Mouse (Mus musculus): ENCODE measurements around the gene Rrp15.

DNA sequence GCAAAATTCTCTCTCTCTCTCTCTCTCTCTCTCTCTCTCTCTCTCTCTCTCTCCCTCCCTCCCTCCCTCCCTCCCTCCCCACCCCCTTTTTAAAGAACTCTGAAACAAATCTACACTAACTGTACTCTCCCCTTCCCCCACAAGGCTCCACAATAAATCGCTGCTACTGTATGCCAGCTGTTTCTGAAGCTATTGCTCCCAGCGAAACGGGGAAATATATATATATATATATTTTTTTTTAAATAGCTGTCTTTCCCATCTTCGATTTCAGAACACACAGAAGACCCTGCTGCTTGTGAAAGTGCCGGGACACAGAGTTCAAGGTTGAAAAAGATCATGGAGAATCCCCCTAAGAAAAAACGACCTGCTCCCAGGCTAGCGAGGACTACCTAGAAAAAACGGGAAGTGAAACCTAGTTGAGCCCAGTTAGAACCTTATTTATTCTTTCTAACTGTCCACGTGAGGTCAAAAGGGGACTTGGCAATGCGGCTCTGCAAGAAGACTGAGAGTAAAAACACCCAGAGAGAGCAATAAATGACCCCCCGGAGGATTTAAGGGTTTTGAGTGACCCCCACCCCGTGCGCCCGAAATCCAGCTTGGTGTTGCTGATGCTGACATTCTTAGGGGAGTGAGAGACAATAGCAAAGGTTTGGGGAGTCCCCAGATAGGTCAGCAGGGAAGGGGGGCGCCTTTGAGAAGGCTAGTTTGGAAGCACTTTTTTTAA lies 45.7 kb downstream of the Rrp15 start:
- TF ChIP-seq POLR2A (IDR thresholded peaks at IDR 0.05; ENCODE audit: borderline replicate concordance, low read depth, low read length) (no peak), CTCF (IDR thresholded peaks at IDR 0.05; ENCODE audit: low read depth, low read length) (no peak)

All from bone marrow macrophage, adult 2 months (primary cell).